Mouse (Mus musculus) right cerebral cortex, postnatal 14 days (tissue): ENCODE measurements around the gene Lamp5.

Source experiments
- DNase-seq: peaks from one replicate; pipeline ENCODE4 v3.0.0; 2022

Gene Lamp5

GRCm38 (mm10) chr2:136051688-136052289 is at the start of gene Lamp5:
TSS of gene Lamp5 (plus strand) at chr2:136052239.
- no peak for DNase-seq

GRCm38 (mm10) chr2:136003836-136004235 is 48.2 kb upstream of the Lamp5 start:
- no peak for DNase-seq

- no peak for DNase-seq
Observed at GRCm38 (mm10) chr2:136006280-136006679, 45.8 kb upstream of the Lamp5 start.

- DNase-seq: no peak
Observed at GRCm38 (mm10) chr2:136012759-136013158, 39.3 kb upstream of the Lamp5 start.

- DNase-seq: no peak
Observed at GRCm38 (mm10) chr2:136048464-136048863, 3.6 kb upstream of the Lamp5 start.

GRCm38 (mm10) chr2:136050793-136051615 is 1.0 kb upstream of the Lamp5 start:
- DNase-seq: no peak

- peak; percentile 52 for DNase-seq
Observed at GRCm38 (mm10) chr2:136057861-136058331, 5.9 kb downstream of the Lamp5 start.

- DNase-seq: no peak
Observed at GRCm38 (mm10) chr2:136058398-136058797, 6.4 kb downstream of the Lamp5 start.

- DNase-seq: no peak
Observed at GRCm38 (mm10) chr2:136059029-136059669, 7.1 kb downstream of the Lamp5 start.

GRCm38 (mm10) chr2:136064356-136064755 is 12.3 kb downstream of the Lamp5 start:
- DNase-seq: no peak

GRCm38 (mm10) chr2:136095978-136096377 is 43.9 kb downstream of the Lamp5 start:
- DNase-seq: no peak

- no peak for DNase-seq
Observed at GRCm38 (mm10) chr2:136097143-136097542, 45.1 kb downstream of the Lamp5 start.

GRCm38 (mm10) chr2:136107597-136107996 is 55.6 kb downstream of the Lamp5 start:
- no peak for DNase-seq

GRCm38 (mm10) chr2:136108124-136109037 is 56.3 kb downstream of the Lamp5 start:
- no peak for DNase-seq

- DNase-seq: no peak
Observed at GRCm38 (mm10) chr2:136109038-136109363, 57.0 kb downstream of the Lamp5 start.

- no peak for DNase-seq
Observed at GRCm38 (mm10) chr2:136113374-136113773, 61.3 kb downstream of the Lamp5 start.

GRCm38 (mm10) chr2:136118006-136118405 is 66.0 kb downstream of the Lamp5 start:
- no peak for DNase-seq
